Mouse (Mus musculus) liver, embryonic 14 days (tissue): ENCODE results near the gene Gk2. TPM values are rescaled to one million over a fixed set of nuclear protein-coding genes. Genes with fewer than 3 reads are reported as not detected.

Experiments
- polyA plus RNA-seq: library from polyadenylated mRNA; depleted of rRNA; stranded (reverse); fragments of >200 nt; gene quantifications from 2 replicates; pipeline ENCODE4 v1.2.3, GENCODE M21; 2012; rRNA removed

Gk2 gene
- polyA plus RNA-seq = not detected in 2 replicates

DNA sequence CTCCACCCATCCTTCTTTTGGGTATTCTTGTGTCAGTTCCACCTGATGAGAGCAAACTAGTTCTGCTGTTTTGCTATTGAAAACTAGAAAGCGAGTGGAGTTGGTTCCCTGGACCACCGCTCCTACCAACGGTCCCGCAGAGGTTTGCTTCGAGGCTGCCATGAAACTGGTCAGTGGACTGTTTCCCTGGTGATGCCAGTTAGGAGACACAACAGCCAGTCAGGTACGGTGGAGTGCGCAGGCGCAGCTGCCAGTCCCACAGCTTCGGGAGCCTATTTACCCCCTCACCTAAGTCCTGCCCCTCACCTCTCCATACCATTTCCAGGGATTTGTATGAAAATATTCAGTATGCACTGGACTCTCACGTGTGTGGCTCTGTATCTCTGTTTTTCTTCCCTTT lies at the start of gene Gk2:
TSS of gene Gk2 (minus strand) at position 206 of the 400 bp plus-strand sequence.

Other genes with a start within 250 kb of the Gk2 start
- not detected in 2 replicates for gene Naa11, start 64.6 kb downstream of the Gk2 start, polyA plus RNA-seq